Mouse (Mus musculus): ENCODE data around the gene Ppp6r3. TPM values are rescaled to one million over a fixed set of nuclear protein-coding genes. Genes with fewer than 3 reads are reported as not detected.
A peak's percentile ranks its signal among the peaks of the same experiment; 100 is the strongest.

Ppp6r3 gene
- polyA plus RNA-seq, 1 experiment: 171 TPM

DNA sequence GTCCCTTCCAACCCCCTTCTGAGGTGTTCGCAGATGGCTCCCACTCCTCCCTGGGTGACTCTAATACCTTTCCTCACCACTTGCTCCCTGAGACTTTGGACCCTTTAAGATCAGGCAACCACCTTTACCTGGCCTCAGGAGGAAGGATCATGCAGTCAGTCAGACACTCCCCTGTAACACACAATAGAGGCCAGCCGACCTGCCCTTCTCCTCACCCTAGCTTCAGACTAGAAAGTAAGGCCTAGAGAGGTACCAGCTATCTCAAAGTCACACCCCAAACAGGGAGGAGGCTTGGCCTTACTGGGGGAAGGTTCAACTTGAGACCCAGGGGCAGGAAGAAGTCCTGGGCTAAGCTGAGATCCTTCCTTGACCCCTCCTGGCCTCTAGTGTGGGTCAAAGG, 151.3 kb downstream of the Ppp6r3 start:
- no peaks in the 10 kb centered on the region for H3K9me3 ChIP-seq (replicated peaks; ENCODE audit: control insufficient read depth, insufficient read depth, low read length, poor library complexity, severe bottlenecking)
- H3K27ac ChIP-seq (ENCODE audit: insufficient read depth, low read length): no peak overlapping the region
- H3K36me3 ChIP-seq (ENCODE audit: control insufficient read depth, insufficient read depth, low read length, poor library complexity, severe bottlenecking): no peaks in the 10 kb centered on the region
- H3K4me3 ChIP-seq (ENCODE audit: low read depth, low read length): no peak overlapping the region
- no peaks in the 10 kb centered on the region for H3K4me1 ChIP-seq (ENCODE audit: control insufficient read depth, insufficient read depth, low read length)
- H3K27me3 ChIP-seq (ENCODE audit: control insufficient read depth, insufficient read depth, low read length, poor library complexity, severe bottlenecking): no peaks in the 10 kb centered on the region
- no peak for TF ChIP-seq EP300 (IDR thresholded peaks at IDR 0.05; ENCODE audit: insufficient read depth, low read depth, low read length)
- TF ChIP-seq CTCF (IDR thresholded peaks at IDR 0.05; ENCODE audit: low read depth, low read length): no peak
- no peak for TF ChIP-seq POLR2A (IDR thresholded peaks at IDR 0.05; ENCODE audit: insufficient read depth, low read length)
- no peak overlapping the region for H3K9ac ChIP-seq (ENCODE audit: low read depth, poor library complexity, severe bottlenecking)

DNA sequence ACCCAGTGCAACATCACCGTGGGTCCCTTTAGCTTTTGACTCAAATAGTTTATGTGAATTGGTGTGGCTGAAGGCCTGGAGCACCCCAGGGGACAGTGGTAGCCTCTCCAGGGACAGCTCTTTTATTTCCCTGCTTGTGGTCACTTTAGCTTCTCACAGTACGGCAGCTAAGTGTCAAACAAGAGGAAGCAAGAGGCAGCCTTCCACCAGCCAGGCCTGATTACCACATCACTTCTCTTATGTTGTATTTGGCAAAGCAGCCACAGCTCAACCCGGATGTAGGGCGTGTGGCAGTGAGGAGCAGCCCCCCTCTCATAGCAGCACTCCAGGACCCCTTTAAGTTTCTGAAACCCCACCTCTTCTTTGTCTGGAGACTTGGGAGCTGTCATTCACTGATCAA, 152.6 kb downstream of the Ppp6r3 start:
- TF ChIP-seq CTCF (IDR thresholded peaks at IDR 0.05; ENCODE audit: low read depth, low read length) (no peak), EP300 (IDR thresholded peaks at IDR 0.05; ENCODE audit: insufficient read depth, low read depth, low read length) (no peak), POLR2A (IDR thresholded peaks at IDR 0.05; ENCODE audit: insufficient read depth, low read length) (no peak)
- H3K27ac ChIP-seq (ENCODE audit: insufficient read depth, low read length): no peak overlapping the region
- H3K36me3 ChIP-seq (ENCODE audit: control insufficient read depth, insufficient read depth, low read length, poor library complexity, severe bottlenecking): no peaks in the 10 kb centered on the region
- no peak overlapping the region for H3K9ac ChIP-seq (ENCODE audit: low read depth, poor library complexity, severe bottlenecking)
- H3K4me3 ChIP-seq (ENCODE audit: low read depth, low read length): no peak overlapping the region
- no peaks in the 10 kb centered on the region for H3K9me3 ChIP-seq (replicated peaks; ENCODE audit: control insufficient read depth, insufficient read depth, low read length, poor library complexity, severe bottlenecking)
- H3K27me3 ChIP-seq (ENCODE audit: control insufficient read depth, insufficient read depth, low read length, poor library complexity, severe bottlenecking): no peaks in the 10 kb centered on the region
- H3K4me1 ChIP-seq (ENCODE audit: control insufficient read depth, insufficient read depth, low read length): no peaks in the 10 kb centered on the region

DNA sequence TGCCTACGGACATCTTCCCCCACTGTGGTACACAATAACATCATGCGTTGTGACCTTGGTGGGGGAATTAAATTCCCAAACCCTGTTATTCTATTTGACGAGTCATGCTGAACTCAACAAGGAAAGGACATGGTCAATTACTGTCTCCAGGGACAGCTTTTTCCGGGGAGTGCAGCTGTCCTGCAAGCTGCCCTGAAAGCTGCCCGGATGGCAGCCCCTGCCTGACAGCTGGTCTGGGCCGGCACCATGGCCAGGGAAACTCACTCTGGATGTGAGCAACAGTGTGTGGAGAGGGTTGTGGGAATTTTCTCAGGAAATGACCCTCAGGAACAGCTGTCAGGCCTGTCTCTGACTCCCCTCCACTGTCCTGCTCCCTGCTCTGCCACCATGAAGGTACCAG, 153.1 kb downstream of the Ppp6r3 start:
- Histone ChIP-seq H3K9ac (ENCODE audit: low read depth, poor library complexity, severe bottlenecking) (no peak overlapping the region), H3K27me3 (ENCODE audit: control insufficient read depth, insufficient read depth, low read length, poor library complexity, severe bottlenecking) (no peaks in the 10 kb centered on the region), H3K36me3 (ENCODE audit: control insufficient read depth, insufficient read depth, low read length, poor library complexity, severe bottlenecking) (no peaks in the 10 kb centered on the region), H3K27ac (ENCODE audit: insufficient read depth, low read length) (no peak overlapping the region), H3K4me1 (ENCODE audit: control insufficient read depth, insufficient read depth, low read length) (no peaks in the 10 kb centered on the region), H3K9me3 (replicated peaks; ENCODE audit: control insufficient read depth, insufficient read depth, low read length, poor library complexity, severe bottlenecking) (no peaks in the 10 kb centered on the region), H3K4me3 (ENCODE audit: low read depth, low read length) (no peak overlapping the region)
- TF ChIP-seq CTCF (IDR thresholded peaks at IDR 0.05; ENCODE audit: low read depth, low read length): no peak
- no peak for TF ChIP-seq EP300 (IDR thresholded peaks at IDR 0.05; ENCODE audit: insufficient read depth, low read depth, low read length)
- no peak for TF ChIP-seq POLR2A (IDR thresholded peaks at IDR 0.05; ENCODE audit: insufficient read depth, low read length)

GRCm38 (mm10) chr19:3419251-3419650, 156.3 kb downstream of the Ppp6r3 start:
- Histone ChIP-seq H3K36me3 (ENCODE audit: control insufficient read depth, insufficient read depth, low read length, poor library complexity, severe bottlenecking) (no peaks in the 10 kb centered on the region), H3K4me1 (ENCODE audit: control insufficient read depth, insufficient read depth, low read length) (no peaks in the 10 kb centered on the region), H3K27ac (ENCODE audit: insufficient read depth, low read length) (no peak overlapping the region), H3K27me3 (ENCODE audit: control insufficient read depth, insufficient read depth, low read length, poor library complexity, severe bottlenecking) (no peaks in the 10 kb centered on the region), H3K9ac (ENCODE audit: low read depth, poor library complexity, severe bottlenecking) (no peak overlapping the region), H3K9me3 (replicated peaks; ENCODE audit: control insufficient read depth, insufficient read depth, low read length, poor library complexity, severe bottlenecking) (no peaks in the 10 kb centered on the region), H3K4me3 (ENCODE audit: low read depth, low read length) (no peak overlapping the region)
- no peak for TF ChIP-seq CTCF (IDR thresholded peaks at IDR 0.05; ENCODE audit: low read depth, low read length)
- TF ChIP-seq EP300 (IDR thresholded peaks at IDR 0.05; ENCODE audit: insufficient read depth, low read depth, low read length): no peak
- TF ChIP-seq POLR2A (IDR thresholded peaks at IDR 0.05; ENCODE audit: insufficient read depth, low read length): no peak

DNA sequence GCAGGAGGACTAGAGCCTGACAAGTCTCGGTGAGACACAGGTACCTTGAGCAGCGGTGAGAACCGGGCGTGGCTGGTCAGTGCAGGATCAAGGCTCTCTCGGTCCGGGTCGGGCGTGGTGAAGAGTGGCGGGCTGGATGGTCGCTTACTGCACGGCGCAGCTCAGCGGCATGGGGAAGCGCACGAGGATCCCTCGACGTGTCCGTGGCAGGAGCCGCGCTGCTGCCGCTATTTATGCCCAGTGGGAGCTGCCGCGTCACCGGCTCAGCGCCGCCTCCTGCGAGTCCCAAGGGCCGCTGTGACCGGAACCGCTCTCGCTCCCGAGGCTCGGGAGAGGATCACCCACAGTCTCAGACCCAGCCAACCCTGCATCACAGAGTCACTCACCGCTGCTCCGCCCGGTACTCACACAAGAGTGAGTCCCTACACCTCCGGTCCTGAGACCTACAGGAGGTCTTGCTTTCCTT, 161.2 kb downstream of the Ppp6r3 start, which contains the start of gene Gal:
Gene Gal, minus strand, starts transcription at position 277 of the 466 bp plus-strand sequence.
- peak within 1 kb of the TSS; percentile 48 for H3K4me3 ChIP-seq (ENCODE audit: low read depth, low read length)
- no peaks in the 10 kb centered on the region for H3K27me3 ChIP-seq (ENCODE audit: control insufficient read depth, insufficient read depth, low read length, poor library complexity, severe bottlenecking)
- no peak within 1 kb of the TSS for H3K27ac ChIP-seq (ENCODE audit: insufficient read depth, low read length)
- H3K4me1 ChIP-seq (ENCODE audit: control insufficient read depth, insufficient read depth, low read length): no peaks in the 10 kb centered on the region
- TF ChIP-seq CTCF (IDR thresholded peaks at IDR 0.05; ENCODE audit: low read depth, low read length): no peak
- no peak for TF ChIP-seq EP300 (IDR thresholded peaks at IDR 0.05; ENCODE audit: insufficient read depth, low read depth, low read length)
- no peak for TF ChIP-seq POLR2A (IDR thresholded peaks at IDR 0.05; ENCODE audit: insufficient read depth, low read length)
- H3K9me3 ChIP-seq (replicated peaks; ENCODE audit: control insufficient read depth, insufficient read depth, low read length, poor library complexity, severe bottlenecking): no peaks in the 10 kb centered on the region
- no peak within 1 kb of the TSS for H3K9ac ChIP-seq (ENCODE audit: low read depth, poor library complexity, severe bottlenecking)
- H3K36me3 ChIP-seq (ENCODE audit: control insufficient read depth, insufficient read depth, low read length, poor library complexity, severe bottlenecking): no peaks in the 10 kb centered on the region

- Histone ChIP-seq H3K4me3 (ENCODE audit: low read depth, low read length) (no peak overlapping the region), H3K9me3 (replicated peaks; ENCODE audit: control insufficient read depth, insufficient read depth, low read length, poor library complexity, severe bottlenecking) (no peaks in the 10 kb centered on the region), H3K27ac (ENCODE audit: insufficient read depth, low read length) (no peak overlapping the region), H3K27me3 (ENCODE audit: control insufficient read depth, insufficient read depth, low read length, poor library complexity, severe bottlenecking) (no peaks in the 10 kb centered on the region), H3K9ac (ENCODE audit: low read depth, poor library complexity, severe bottlenecking) (no peak overlapping the region), H3K36me3 (ENCODE audit: control insufficient read depth, insufficient read depth, low read length, poor library complexity, severe bottlenecking) (no peaks in the 10 kb centered on the region), H3K4me1 (ENCODE audit: control insufficient read depth, insufficient read depth, low read length) (no peaks in the 10 kb centered on the region)
- no peak for TF ChIP-seq CTCF (IDR thresholded peaks at IDR 0.05; ENCODE audit: low read depth, low read length)
- TF ChIP-seq EP300 (IDR thresholded peaks at IDR 0.05; ENCODE audit: insufficient read depth, low read depth, low read length): no peak
- no peak for TF ChIP-seq POLR2A (IDR thresholded peaks at IDR 0.05; ENCODE audit: insufficient read depth, low read length)
Measured at GRCm38 (mm10) chr19:3405531-3406281, 169.8 kb downstream of the Ppp6r3 start.

Other genes starting within 250 kb of the Ppp6r3 start
- 2.0 and 2.7 TPM in 2 replicates for gene Tesmin, start 186.9 kb downstream of the Ppp6r3 start, polyA plus RNA-seq (2011; ENCODE audit: insufficient read depth, insufficient read length, low read depth, missing spikeins)
- gene Gal, start 161.2 kb downstream of the Ppp6r3 start, polyA plus RNA-seq (2011; ENCODE audit: insufficient read depth, insufficient read length, low read depth, missing spikeins): 1.5 and 2.5 TPM in 2 replicates
- gene Lrp5, start 110.8 kb upstream of the Ppp6r3 start, polyA plus RNA-seq (2011; ENCODE audit: insufficient read depth, insufficient read length, low read depth, missing spikeins): 38.6 and 40.2 TPM in 2 replicates
- gene 1810055G02Rik, start 132.5 kb upstream of the Ppp6r3 start, polyA plus RNA-seq (2011; ENCODE audit: insufficient read depth, insufficient read length, low read depth, missing spikeins): 30.7 and 31.8 TPM in 2 replicates
- 34.6 and 39.4 TPM in 2 replicates for gene Kmt5b, start 191.7 kb upstream of the Ppp6r3 start, polyA plus RNA-seq (2011; ENCODE audit: insufficient read depth, insufficient read length, low read depth, missing spikeins)

All from ES-Bruce4 (cell line).